Mouse (Mus musculus) kidney, embryonic 14.5 days (tissue): Measurements from ENCODE around the gene Aco2. TPM values are rescaled to one million over a fixed set of nuclear protein-coding genes. Genes with fewer than 3 reads are reported as not detected.

Source experiments
- ATAC-seq: fragments of 200-750 bp; cut with Nextera tagmentation; 2 replicates; pipeline ENCODE4 v1.8.0; 2017; ENCODE audit warnings: moderate number of reproducible peaks, mild to moderate bottlenecking, moderate TSS enrichment, moderate library complexity; ENCODE audit not compliant: low FRiP score, low TSS enrichment
- H3K27ac ChIP-seq: fragments of 300-500 bp; sonication (generic); 2 replicates; pipeline ENCODE4 v1.5.1; 2014; ENCODE audit warnings: low read depth, mild to moderate bottlenecking, low read length, moderate library complexity, mixed read lengths
- H3K27me3 ChIP-seq: fragments of 300-500 bp; sonication (generic); 2 replicates; pipeline ENCODE4 v1.6.1; 2014; ENCODE audit warnings: mild to moderate bottlenecking, low read length; ENCODE audit not compliant: control insufficient read depth, insufficient read depth
- H3K36me3 ChIP-seq: fragments of 300-500 bp; sonication (generic); 2 replicates; pipeline ENCODE4 v1.6.1; 2014; ENCODE audit warnings: low read length, mixed read lengths; ENCODE audit not compliant: control insufficient read depth, insufficient read depth
- H3K4me1 ChIP-seq: fragments of 300-500 bp; sonication (generic); 2 replicates; pipeline ENCODE4 v1.6.1; 2014; ENCODE audit warnings: low read length, mixed read lengths; ENCODE audit not compliant: control insufficient read depth, insufficient read depth
- H3K4me2 ChIP-seq: fragments of 300-500 bp; sonication (generic); replicated peaks from 2 replicates; pipeline ENCODE4 v1.6.1; 2014; ENCODE audit warnings: low read depth, mild to moderate bottlenecking, low read length
- H3K4me3 ChIP-seq: fragments of 300-500 bp; sonication (generic); 2 replicates; pipeline ENCODE4 v1.5.1; 2014; ENCODE audit warnings: mild to moderate bottlenecking, low read length
- H3K9ac ChIP-seq: fragments of 300-500 bp; sonication (generic); 2 replicates; pipeline ENCODE4 v1.6.1; 2014; ENCODE audit warnings: low read depth, mild to moderate bottlenecking, low read length, moderate library complexity
- H3K9me3 ChIP-seq: fragments of 300-500 bp; sonication (generic); 2 replicates; pipeline ENCODE4 v1.6.1; 2016; ENCODE audit warnings: low read length; ENCODE audit not compliant: control insufficient read depth
- WGBS: fragments of 180-500 bp; shearing (Covaris S2); extraction: QIAGEN DNeasy Blood & Tissue Kit; methylation state at CpG from one replicate; pipeline ENCODE4 v1.1.7; 2014; 5-methylcytosine and 5-hydroxymethylcytosine counted together
- polyA plus RNA-seq: library from polyadenylated mRNA; unstranded; fragments of >200 nt; fragmentation: Nextera tagmentation; extraction: Ambion mirVana; gene quantifications from 2 replicates; pipeline ENCODE4 v1.2.1, GENCODE M21; 2014

The Aco2 gene
- polyA plus RNA-seq, 1 experiment from 2014 or later = 191 TPM

GRCm38 (mm10) chr15:81833481-81833880 lies 38.6 kb upstream of the Aco2 start:
- H3K9ac ChIP-seq = no peak overlapping the region
- no peaks in the 10 kb centered on the region for H3K9me3 ChIP-seq
- H3K4me2 ChIP-seq = no peak overlapping the region
- H3K27me3 ChIP-seq = no peaks in the 10 kb centered on the region
- ATAC-seq = no peak
- H3K4me1 ChIP-seq = peaks cover 7% of the 10 kb centered on the region
- no peaks in the 10 kb centered on the region for H3K36me3 ChIP-seq
- 74% methylated on average over 4 of the region's 4 CpGs for WGBS
- no peak overlapping the region for H3K4me3 ChIP-seq
- H3K27ac ChIP-seq = no peak overlapping the region

GRCm38 (mm10) chr15:81834171-81834841 lies 37.8 kb upstream of the Aco2 start:
- Histone ChIP-seq H3K9me3 (no peaks in the 10 kb centered on the region), H3K4me2 (no peak overlapping the region), H3K4me3 (no peak overlapping the region), H3K36me3 (no peaks in the 10 kb centered on the region), H3K4me1 (peaks cover 7% of the 10 kb centered on the region), H3K27ac (no peak overlapping the region), H3K27me3 (no peaks in the 10 kb centered on the region), H3K9ac (no peak overlapping the region)
- 67% methylated on average over 3 of the region's 3 CpGs for WGBS
- no peak for ATAC-seq

- Histone ChIP-seq H3K27me3 (no peaks in the 10 kb centered on the region), H3K4me3 (no peak overlapping the region), H3K4me2 (no peak overlapping the region; the same call in 1 of the 2 replicates), H3K9me3 (no peaks in the 10 kb centered on the region), H3K4me1 (peaks cover 7% of the 10 kb centered on the region), H3K27ac (no peak overlapping the region), H3K36me3 (no peaks in the 10 kb centered on the region), H3K9ac (peak overlapping the region; percentile 9; the same call in 1 of the 2 replicates)
- ATAC-seq = no peak
- 62% methylated on average over 10 of the region's 10 CpGs for WGBS
Measured at GRCm38 (mm10) chr15:81835007-81835880, 36.9 kb upstream of the Aco2 start.

GRCm38 (mm10) chr15:81836124-81836821 lies 35.8 kb upstream of the Aco2 start:
- 3% methylated on average over 33 of the region's 33 CpGs for WGBS

GRCm38 (mm10) chr15:81836966-81837920 lies 34.9 kb upstream of the Aco2 start:
- no peak for ATAC-seq
- 57% methylated on average over 7 of the region's 7 CpGs for WGBS
- Histone ChIP-seq H3K27ac (no peak overlapping the region), H3K9me3 (no peaks in the 10 kb centered on the region), H3K9ac (no peak overlapping the region), H3K4me1 (peaks cover 7% of the 10 kb centered on the region), H3K4me2 (no peak overlapping the region; the same call in 1 of the 2 replicates), H3K4me3 (no peak overlapping the region), H3K36me3 (no peaks in the 10 kb centered on the region), H3K27me3 (no peaks in the 10 kb centered on the region)

More at GRCm38 (mm10) chr15:81836124-81836821, 35.8 kb upstream of the Aco2 start:
- ATAC-seq = peak; percentile 87
- Histone ChIP-seq H3K4me2 (peak overlapping the region; percentile 47), H3K4me3 (peak overlapping the region; percentile 30), H3K27me3 (no peaks in the 10 kb centered on the region), H3K4me1 (peaks cover 7% of the 10 kb centered on the region), H3K36me3 (no peaks in the 10 kb centered on the region), H3K9me3 (no peaks in the 10 kb centered on the region), H3K9ac (peak overlapping the region; percentile 7; the same call in 1 of the 2 replicates), H3K27ac (no peak overlapping the region)

- Histone ChIP-seq H3K27me3 (no peaks in the 10 kb centered on the region), H3K9me3 (no peaks in the 10 kb centered on the region), H3K4me1 (peaks cover 7% of the 10 kb centered on the region), H3K4me2 (no peak overlapping the region), H3K27ac (no peak overlapping the region), H3K4me3 (no peak overlapping the region), H3K36me3 (no peaks in the 10 kb centered on the region), H3K9ac (no peak overlapping the region)
- 73% methylated on average over 14 of the region's 14 CpGs for WGBS
- ATAC-seq = no peak
Measured at GRCm38 (mm10) chr15:81838554-81839235, 33.4 kb upstream of the Aco2 start.

- Histone ChIP-seq H3K4me3 (no peak overlapping the region), H3K9me3 (no peaks in the 10 kb centered on the region), H3K4me2 (no peak overlapping the region), H3K9ac (no peak overlapping the region), H3K36me3 (no peaks in the 10 kb centered on the region), H3K27me3 (no peaks in the 10 kb centered on the region), H3K4me1 (peaks cover 7% of the 10 kb centered on the region), H3K27ac (no peak overlapping the region)
- ATAC-seq = no peak
- WGBS = 62% methylated on average over 5 of the region's 5 CpGs
Measured at GRCm38 (mm10) chr15:81839634-81840033, 32.5 kb upstream of the Aco2 start.

GRCm38 (mm10) chr15:81840306-81840705 lies 31.8 kb upstream of the Aco2 start:
- no peak for ATAC-seq
- Histone ChIP-seq H3K4me1 (peaks cover 7% of the 10 kb centered on the region), H3K4me2 (no peak overlapping the region), H3K9ac (no peak overlapping the region), H3K9me3 (no peaks in the 10 kb centered on the region), H3K27me3 (no peaks in the 10 kb centered on the region), H3K27ac (no peak overlapping the region), H3K4me3 (no peak overlapping the region), H3K36me3 (no peaks in the 10 kb centered on the region)
- 89% methylated on average over 7 of the region's 7 CpGs for WGBS
